Mouse (Mus musculus) hindbrain, embryonic 11.5 days (tissue): ENCODE results near the gene Prss43. TPM values are rescaled to one million over a fixed set of nuclear protein-coding genes. Genes with fewer than 3 reads are reported as not detected.

Source experiments
- ATAC-seq: fragments of 200-750 bp; cut with Nextera tagmentation; 2 replicates; pipeline ENCODE4 v1.8.0; 2017; ENCODE audit warnings: mild to moderate bottlenecking, moderate TSS enrichment, moderate library complexity; ENCODE audit not compliant: low FRiP score
- DNase-seq: peaks from one replicate; pipeline ENCODE4 v3.0.0-alpha.2; 2015; ENCODE audit warnings: low spot score
- H3K27ac ChIP-seq: fragments of 300-500 bp; sonication (generic); 2 replicates; pipeline ENCODE4 v1.5.1; 2014; ENCODE audit warnings: mild to moderate bottlenecking, low read depth, low read length
- H3K27me3 ChIP-seq: fragments of 300-500 bp; sonication (generic); 2 replicates; pipeline ENCODE4 v1.6.1; 2014; ENCODE audit warnings: mild to moderate bottlenecking, low read length, moderate library complexity, mixed read lengths; ENCODE audit not compliant: control insufficient read depth, insufficient read depth
- H3K36me3 ChIP-seq: fragments of 300-500 bp; sonication (generic); 2 replicates; pipeline ENCODE4 v1.6.1; 2014; ENCODE audit warnings: mild to moderate bottlenecking, low read length, moderate library complexity, mixed read lengths; ENCODE audit not compliant: control insufficient read depth, insufficient read depth
- H3K4me1 ChIP-seq: fragments of 300-500 bp; sonication (generic); replicated peaks from 2 replicates; pipeline ENCODE4 v1.6.1; 2014; ENCODE audit warnings: low read length, mixed read lengths; ENCODE audit not compliant: control insufficient read depth, insufficient read depth
- H3K4me2 ChIP-seq: fragments of 300-500 bp; sonication (generic); replicated peaks from 2 replicates; pipeline ENCODE4 v1.6.1; 2014; ENCODE audit warnings: mild to moderate bottlenecking, low read depth, low read length
- H3K4me3 ChIP-seq: fragments of 300-500 bp; sonication (generic); 2 replicates; pipeline ENCODE4 v1.5.1; 2014; ENCODE audit warnings: low read depth, low read length
- H3K9ac ChIP-seq: fragments of 300-500 bp; sonication (generic); 2 replicates; pipeline ENCODE4 v1.6.1; 2014; ENCODE audit warnings: low read depth, low read length
- H3K9me3 ChIP-seq: fragments of 300-500 bp; sonication (generic); 2 replicates; pipeline ENCODE4 v1.6.1; 2016; ENCODE audit warnings: low read length; ENCODE audit not compliant: control insufficient read depth
- WGBS: fragments of 180-500 bp; shearing (Covaris S2); extraction: QIAGEN DNeasy Blood & Tissue Kit; methylation state at CpG from one replicate; pipeline ENCODE4 v1.1.7; 2014; 5-methylcytosine and 5-hydroxymethylcytosine counted together
- polyA plus RNA-seq: library from polyadenylated mRNA; unstranded; fragments of >200 nt; fragmentation: Nextera tagmentation; extraction: Ambion mirVana; gene quantifications from 2 replicates; pipeline ENCODE4 v1.2.1, GENCODE M21; 2014

Gene Prss43
- polyA plus RNA-seq, 1 experiment from 2014 or later, result not detected

GRCm38 (mm10) chr9:110825832-110826231 is 658 bp upstream of the Prss43 start:
- no peaks in the 10 kb centered on the region for H3K9me3 ChIP-seq
- no peak overlapping the region for H3K4me2 ChIP-seq
- 78% methylated on average over 7 of the region's 7 CpGs for WGBS
- H3K4me1 ChIP-seq, result no peaks in the 10 kb centered on the region
- H3K4me3 ChIP-seq, result no peak overlapping the region
- no peaks in the 10 kb centered on the region for H3K27me3 ChIP-seq
- no peak overlapping the region for H3K9ac ChIP-seq
- H3K36me3 ChIP-seq, result no peaks in the 10 kb centered on the region
- H3K27ac ChIP-seq, result no peak overlapping the region
- ATAC-seq (no peak), DNase-seq (no peak)

GRCm38 (mm10) chr9:110833021-110833420 is 6.5 kb downstream of the Prss43 start:
- H3K36me3 ChIP-seq, result no peaks in the 10 kb centered on the region
- H3K4me2 ChIP-seq, result no peak overlapping the region
- WGBS, result 79% methylated on average over 5 of the region's 5 CpGs
- H3K27me3 ChIP-seq, result no peaks in the 10 kb centered on the region
- peak; percentile 20 for DNase-seq
- H3K27ac ChIP-seq, result no peak overlapping the region
- H3K9ac ChIP-seq, result no peak overlapping the region
- ATAC-seq, result no peak
- H3K4me3 ChIP-seq, result no peak overlapping the region
- no peaks in the 10 kb centered on the region for H3K9me3 ChIP-seq
- no peaks in the 10 kb centered on the region for H3K4me1 ChIP-seq

GRCm38 (mm10) chr9:110834411-110834810 is 7.9 kb downstream of the Prss43 start, which contains the start of gene Prss45:
Gene Prss45 (plus strand): TSS chr9:110834588.
- no peak for ATAC-seq
- Histone ChIP-seq H3K9me3 (no peaks in the 10 kb centered on the region), H3K4me1 (no peaks in the 10 kb centered on the region), H3K4me3 (no peak within 1 kb of the TSS), H3K9ac (no peak within 1 kb of the TSS), H3K27me3 (no peaks in the 10 kb centered on the region), H3K27ac (no peak within 1 kb of the TSS), H3K36me3 (no peaks in the 10 kb centered on the region), H3K4me2 (no peak within 1 kb of the TSS)
- 82% methylated on average over 19 of the region's 19 CpGs for WGBS
- DNase-seq, result no peak

- H3K27me3 ChIP-seq, result no peaks in the 10 kb centered on the region
- no peak overlapping the region for H3K4me2 ChIP-seq
- 36% methylated on average over 10 of the region's 10 CpGs for WGBS
- no peak for DNase-seq
- no peak for ATAC-seq
- no peak overlapping the region for H3K9ac ChIP-seq
- H3K9me3 ChIP-seq, result no peaks in the 10 kb centered on the region
- no peak overlapping the region for H3K27ac ChIP-seq
- no peaks in the 10 kb centered on the region for H3K4me1 ChIP-seq
- H3K4me3 ChIP-seq, result no peak overlapping the region
- H3K36me3 ChIP-seq, result no peaks in the 10 kb centered on the region
Measured at GRCm38 (mm10) chr9:110834961-110835360, 8.5 kb downstream of the Prss43 start.

GRCm38 (mm10) chr9:110836112-110836511 is 9.6 kb downstream of the Prss43 start:
- Histone ChIP-seq H3K27ac (no peak overlapping the region), H3K4me1 (no peaks in the 10 kb centered on the region), H3K9ac (no peak overlapping the region), H3K36me3 (no peaks in the 10 kb centered on the region), H3K4me2 (no peak overlapping the region), H3K9me3 (no peaks in the 10 kb centered on the region), H3K4me3 (no peak overlapping the region), H3K27me3 (no peaks in the 10 kb centered on the region)
- ATAC-seq, result no peak
- no peak for DNase-seq
- 51% methylated on average over 2 of the region's 2 CpGs for WGBS

GRCm38 (mm10) chr9:110840905-110841304 is 14.4 kb downstream of the Prss43 start:
- Histone ChIP-seq H3K4me1 (no peaks in the 10 kb centered on the region), H3K9ac (no peak overlapping the region), H3K27me3 (no peaks in the 10 kb centered on the region), H3K36me3 (no peaks in the 10 kb centered on the region), H3K4me3 (no peak overlapping the region), H3K9me3 (no peaks in the 10 kb centered on the region), H3K4me2 (no peak overlapping the region), H3K27ac (no peak overlapping the region)
- DNase-seq, result no peak
- WGBS, result 73% methylated on average over 6 of the region's 6 CpGs
- ATAC-seq, result no peak

- H3K4me2 ChIP-seq, result no peak overlapping the region
- no peaks in the 10 kb centered on the region for H3K36me3 ChIP-seq
- no peaks in the 10 kb centered on the region for H3K4me1 ChIP-seq
- ATAC-seq (no peak), DNase-seq (no peak)
- no peaks in the 10 kb centered on the region for H3K9me3 ChIP-seq
- H3K27ac ChIP-seq, result no peak overlapping the region
- no peak overlapping the region for H3K4me3 ChIP-seq
- H3K9ac ChIP-seq, result no peak overlapping the region
- WGBS, result 86% methylated on average over 2 of the region's 2 CpGs
- no peaks in the 10 kb centered on the region for H3K27me3 ChIP-seq
Measured at GRCm38 (mm10) chr9:110841438-110841837, 14.9 kb downstream of the Prss43 start.

GRCm38 (mm10) chr9:110844206-110844605 is 17.7 kb downstream of the Prss43 start, which contains the start of gene Prss46:
Gene Prss46 (plus strand): TSS chr9:110844506.
- Histone ChIP-seq H3K4me1 (no peaks in the 10 kb centered on the region), H3K4me2 (no peak within 1 kb of the TSS), H3K4me3 (no peak within 1 kb of the TSS), H3K9me3 (no peaks in the 10 kb centered on the region), H3K9ac (no peak within 1 kb of the TSS), H3K36me3 (no peaks in the 10 kb centered on the region), H3K27me3 (no peaks in the 10 kb centered on the region), H3K27ac (no peak within 1 kb of the TSS)
- 86% methylated on average over 10 of the region's 10 CpGs for WGBS
- DNase-seq (no peak), ATAC-seq (no peak)

GRCm38 (mm10) chr9:110849162-110849561 is 22.7 kb downstream of the Prss43 start:
- Histone ChIP-seq H3K36me3 (no peaks in the 10 kb centered on the region), H3K9me3 (no peaks in the 10 kb centered on the region), H3K4me3 (no peak overlapping the region), H3K9ac (no peak overlapping the region), H3K27ac (no peak overlapping the region), H3K27me3 (no peaks in the 10 kb centered on the region), H3K4me2 (no peak overlapping the region), H3K4me1 (no peaks in the 10 kb centered on the region)
- WGBS, result 79% methylated on average over 7 of the region's 7 CpGs
- ATAC-seq (no peak), DNase-seq (no peak)
